Mouse (Mus musculus): ENCODE data around the gene Olfr796. TPM values are rescaled to one million over a fixed set of nuclear protein-coding genes. Genes with fewer than 3 reads are reported as not detected.

The Olfr796 gene
- polyA plus RNA-seq, 1 experiment, result not detected

GRCm38 (mm10) chr10:129577066-129577465 is 35.3 kb downstream of the Olfr796 start:
- H3K27ac ChIP-seq (ENCODE audit: control insufficient read depth, insufficient read depth, low read length), result no peak overlapping the region
- 64% methylated on average over 1 of the region's 1 CpGs for WGBS

DNA sequence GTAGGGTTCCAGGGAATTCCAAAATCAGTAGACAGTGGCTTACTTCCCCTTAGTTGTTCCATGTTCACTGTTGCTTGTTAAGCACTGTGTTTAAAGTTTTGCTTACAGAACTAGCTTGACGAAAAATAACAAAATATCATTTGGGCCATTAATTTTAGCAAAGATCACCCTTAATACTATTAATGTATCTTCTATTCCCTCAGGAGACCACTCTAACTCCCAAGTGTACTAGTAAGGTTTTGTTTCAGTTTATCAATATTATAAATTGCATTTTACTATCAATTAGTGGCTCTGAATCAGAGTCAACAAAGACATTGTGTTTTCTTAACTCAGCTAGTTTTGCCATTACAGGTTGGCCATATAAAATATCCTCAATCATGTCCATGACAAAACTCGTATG is 45.0 kb downstream of the Olfr796 start, which contains the start of gene Olfr794:
Gene Olfr794, plus strand, starts transcription at position 301 of the 400 bp plus-strand sequence.
- no peak within 1 kb of the TSS for H3K4me3 ChIP-seq (ENCODE audit: control insufficient read depth, insufficient read depth, low read length)
- no peak within 1 kb of the TSS for H3K27ac ChIP-seq (ENCODE audit: control insufficient read depth, insufficient read depth, low read length)
- no peaks in the 10 kb centered on the region for H3K4me1 ChIP-seq (replicated peaks; ENCODE audit: control insufficient read depth, insufficient read depth, low read length)
- TF ChIP-seq CTCF (IDR thresholded peaks at IDR 0.05; ENCODE audit: borderline replicate concordance, control insufficient read depth, extremely low read depth, insufficient read depth, low read length, poor library complexity) (no peak), POLR2A (IDR thresholded peaks at IDR 0.05; ENCODE audit: control insufficient read depth, extremely low read depth, insufficient read depth, low read length, poor library complexity) (no peak)
- WGBS, result 83% methylated on average over 2 of the region's 2 CpGs
- H3K36me3 ChIP-seq (ENCODE audit: control insufficient read depth, insufficient read depth, low read length), result no peaks in the 10 kb centered on the region
- no peak for DNase-seq
- no peaks in the 10 kb centered on the region for H3K27me3 ChIP-seq (ENCODE audit: control insufficient read depth, insufficient read depth, low read length)

More at GRCm38 (mm10) chr10:129577066-129577465, 35.3 kb downstream of the Olfr796 start:
- H3K36me3 ChIP-seq (ENCODE audit: control insufficient read depth, insufficient read depth, low read length), result no peaks in the 10 kb centered on the region
- no peak overlapping the region for H3K4me3 ChIP-seq (ENCODE audit: control insufficient read depth, insufficient read depth, low read length)
- TF ChIP-seq POLR2A (IDR thresholded peaks at IDR 0.05; ENCODE audit: control insufficient read depth, extremely low read depth, insufficient read depth, low read length, poor library complexity) (no peak), CTCF (IDR thresholded peaks at IDR 0.05; ENCODE audit: borderline replicate concordance, control insufficient read depth, extremely low read depth, insufficient read depth, low read length, poor library complexity) (no peak)
- no peak for DNase-seq
- H3K4me1 ChIP-seq (replicated peaks; ENCODE audit: control insufficient read depth, insufficient read depth, low read length), result no peaks in the 10 kb centered on the region
- no peaks in the 10 kb centered on the region for H3K27me3 ChIP-seq (ENCODE audit: control insufficient read depth, insufficient read depth, low read length)

Other genes with a start within 250 kb of the Olfr796 start
- gene Olfr784, start 228.5 kb downstream of the Olfr796 start, polyA plus RNA-seq (2012; rRNA removed), result 0.04 and 0.09 TPM in 2 replicates
- gene Olfr785, start 207.1 kb downstream of the Olfr796 start, polyA plus RNA-seq (2012; rRNA removed), result not detected in 2 replicates
- gene Olfr786, start 185.3 kb downstream of the Olfr796 start, polyA plus RNA-seq (2012; rRNA removed), result not detected in 2 replicates
- not detected in 2 replicates for gene Olfr787, start 150.7 kb downstream of the Olfr796 start, polyA plus RNA-seq (2012; rRNA removed)
- not detected in 2 replicates for gene Olfr788, start 141.6 kb downstream of the Olfr796 start, polyA plus RNA-seq (2012; rRNA removed)
- gene Olfr789, start 127.8 kb downstream of the Olfr796 start, polyA plus RNA-seq (2012; rRNA removed), result not detected in 2 replicates
- not detected in 2 replicates for gene Olfr790, start 114.1 kb downstream of the Olfr796 start, polyA plus RNA-seq (2012; rRNA removed)
- gene Olfr791, start 90.8 kb downstream of the Olfr796 start, polyA plus RNA-seq (2012; rRNA removed), result not detected in 2 replicates
- gene Olfr792, start 73.4 kb downstream of the Olfr796 start, polyA plus RNA-seq (2012; rRNA removed), result not detected in 2 replicates
- gene Olfr794, start 44.9 kb downstream of the Olfr796 start, polyA plus RNA-seq (2012; rRNA removed), result not detected in 2 replicates
- gene Olfr798, start 15.4 kb upstream of the Olfr796 start, polyA plus RNA-seq (2012; rRNA removed), result not detected in 2 replicates
- gene Olfr799, start 24.9 kb upstream of the Olfr796 start, polyA plus RNA-seq (2012; rRNA removed), result not detected in 2 replicates
- gene Olfr800, start 45.1 kb upstream of the Olfr796 start, polyA plus RNA-seq (2012; rRNA removed), result not detected in 2 replicates
- gene Olfr801, start 61.3 kb upstream of the Olfr796 start, polyA plus RNA-seq (2012; rRNA removed), result not detected in 2 replicates
- not detected in 2 replicates for gene Olfr802, start 75.6 kb upstream of the Olfr796 start, polyA plus RNA-seq (2012; rRNA removed)
- not detected in 2 replicates for gene Olfr803, start 81.7 kb upstream of the Olfr796 start, polyA plus RNA-seq (2012; rRNA removed)
- not detected in 2 replicates for gene Olfr804, start 90.6 kb upstream of the Olfr796 start, polyA plus RNA-seq (2012; rRNA removed)
- gene Olfr805, start 116.8 kb upstream of the Olfr796 start, polyA plus RNA-seq (2012; rRNA removed), result not detected in 2 replicates
- gene Olfr806, start 129.4 kb upstream of the Olfr796 start, polyA plus RNA-seq (2012; rRNA removed), result not detected in 2 replicates
- not detected in 2 replicates for gene Olfr807, start 145.2 kb upstream of the Olfr796 start, polyA plus RNA-seq (2012; rRNA removed)
- not detected in 2 replicates for gene Olfr808, start 152.9 kb upstream of the Olfr796 start, polyA plus RNA-seq (2012; rRNA removed)
- not detected in 2 replicates for gene Olfr809, start 162.1 kb upstream of the Olfr796 start, polyA plus RNA-seq (2012; rRNA removed)
- not detected in 2 replicates for gene Olfr810, start 182.3 kb upstream of the Olfr796 start, polyA plus RNA-seq (2012; rRNA removed)
- not detected in 2 replicates for gene Olfr811, start 191.8 kb upstream of the Olfr796 start, polyA plus RNA-seq (2012; rRNA removed)
- gene Olfr812, start 233.5 kb upstream of the Olfr796 start, polyA plus RNA-seq (2012; rRNA removed), result not detected in 2 replicates
- not detected in 2 replicates for gene Olfr813, start 242.8 kb upstream of the Olfr796 start, polyA plus RNA-seq (2012; rRNA removed)

All from thymus, adult 2 months (tissue).